Mouse (Mus musculus) bone marrow macrophage, adult 2 months (primary cell): Measurements from ENCODE around the gene Cldn22.

Experiments
- CTCF ChIP-seq: IDR thresholded peaks from 2 replicates; pipeline ENCODE4 v1.5.1; 2012; ENCODE audit warnings: low read depth, mild to moderate bottlenecking, low read length, moderate library complexity
- POLR2A ChIP-seq: IDR thresholded peaks from 2 replicates; pipeline ENCODE4 v1.6.1; 2012; ENCODE audit warnings: mild to moderate bottlenecking, low read depth, low read length, borderline replicate concordance

GRCm38 (mm10) chr8:47849842-47850241 is 25.6 kb downstream of the Cldn22 start:
- peak; percentile 34; the same call in 1 of the 2 replicates for TF ChIP-seq CTCF
- TF ChIP-seq POLR2A: no peak
